Mouse (Mus musculus) stomach, embryonic 14.5 days (tissue): Measurements from ENCODE around the gene Lamtor1. TPM values are rescaled to one million over a fixed set of nuclear protein-coding genes. Genes with fewer than 3 reads are reported as not detected.

Experiments used
- ATAC-seq: fragments of 200-750 bp; cut with Nextera tagmentation; 2 replicates; pipeline ENCODE4 v1.8.0; 2017; ENCODE audit warnings: low read depth, moderate TSS enrichment; ENCODE audit not compliant: insufficient number of reproducible peaks, insufficient read depth, low FRiP score
- H3K27ac ChIP-seq: fragments of 300-500 bp; sonication (generic); 2 replicates; pipeline ENCODE4 v1.5.1; 2014; ENCODE audit warnings: mild to moderate bottlenecking, low read length, moderate library complexity, mixed read lengths
- H3K27me3 ChIP-seq: fragments of 300-500 bp; sonication (generic); 2 replicates; pipeline ENCODE4 v1.6.1; 2014; ENCODE audit warnings: low read length, control low read depth, mixed read lengths; ENCODE audit not compliant: control insufficient read depth, insufficient read depth
- H3K36me3 ChIP-seq: fragments of 300-500 bp; sonication (generic); 2 replicates; pipeline ENCODE4 v1.6.1; 2014; ENCODE audit warnings: mild to moderate bottlenecking, control low read depth, low read length, moderate library complexity, mixed read lengths; ENCODE audit not compliant: control insufficient read depth, insufficient read depth
- H3K4me1 ChIP-seq: fragments of 300-500 bp; sonication (generic); 2 replicates; pipeline ENCODE4 v1.6.1; 2014; ENCODE audit warnings: low read length, control low read depth, mixed read lengths; ENCODE audit not compliant: control insufficient read depth, insufficient read depth
- H3K4me2 ChIP-seq: fragments of 300-500 bp; sonication (generic); replicated peaks from 2 replicates; pipeline ENCODE4 v1.6.1; 2014; ENCODE audit warnings: low read depth, low read length, control low read depth
- H3K4me3 ChIP-seq: fragments of 300-500 bp; sonication (generic); 2 replicates; pipeline ENCODE4 v1.5.1; 2014; ENCODE audit warnings: low read depth, low read length, control low read depth
- H3K9ac ChIP-seq: fragments of 300-500 bp; sonication (generic); replicated peaks from 2 replicates; pipeline ENCODE4 v1.6.1; 2014; ENCODE audit warnings: low read depth, mild to moderate bottlenecking, control low read depth, low read length, moderate library complexity, mixed read lengths
- H3K9me3 ChIP-seq: fragments of 300-500 bp; sonication (generic); 2 replicates; pipeline ENCODE4 v1.6.1; 2016; ENCODE audit warnings: low read depth, low read length, control low read depth; ENCODE audit not compliant: control insufficient read depth
- WGBS: fragments of 180-500 bp; shearing (Covaris S2); extraction: QIAGEN DNeasy Blood & Tissue Kit; methylation state at CpG from one replicate; pipeline ENCODE4 v1.1.7; 2014; 5-methylcytosine and 5-hydroxymethylcytosine counted together
- polyA plus RNA-seq: library from polyadenylated mRNA; unstranded; fragments of >200 nt; fragmentation: Nextera tagmentation; extraction: Ambion mirVana; gene quantifications from 2 replicates; pipeline ENCODE4 v1.2.1, GENCODE M21; 2014

Gene Lamtor1
- polyA plus RNA-seq, 1 experiment from 2014 or later: 159 TPM

- no peak for ATAC-seq
- WGBS: 71% methylated on average over 13 of the region's 13 CpGs
- no peak overlapping the region for H3K27ac ChIP-seq
- H3K27me3 ChIP-seq: no peaks in the 10 kb centered on the region
- H3K9ac ChIP-seq: no peak overlapping the region
- no peaks in the 10 kb centered on the region for H3K9me3 ChIP-seq
- H3K4me3 ChIP-seq: no peak overlapping the region
- no peak overlapping the region for H3K4me2 ChIP-seq
- no peaks in the 10 kb centered on the region for H3K4me1 ChIP-seq
- H3K36me3 ChIP-seq: no peaks in the 10 kb centered on the region
Measured at GRCm38 (mm10) chr7:101868241-101869162, 37.2 kb upstream of the Lamtor1 start.

- ATAC-seq: no peak
- Histone ChIP-seq H3K27ac (no peak overlapping the region), H3K4me3 (no peak overlapping the region), H3K36me3 (no peaks in the 10 kb centered on the region), H3K4me1 (no peaks in the 10 kb centered on the region), H3K4me2 (no peak overlapping the region), H3K9me3 (no peaks in the 10 kb centered on the region), H3K27me3 (no peaks in the 10 kb centered on the region), H3K9ac (no peak overlapping the region)
- 73% methylated on average over 7 of the region's 7 CpGs for WGBS
Measured at GRCm38 (mm10) chr7:101869163-101869500, 36.6 kb upstream of the Lamtor1 start.

GRCm38 (mm10) chr7:101870629-101871028 lies 35.1 kb upstream of the Lamtor1 start, which contains the start of gene Folr1:
Folr1 (minus strand) TSS chr7:101870788.
- Histone ChIP-seq H3K36me3 (no peaks in the 10 kb centered on the region), H3K4me3 (no peak within 1 kb of the TSS), H3K27me3 (no peaks in the 10 kb centered on the region), H3K9ac (no peak within 1 kb of the TSS), H3K4me1 (no peaks in the 10 kb centered on the region), H3K27ac (no peak within 1 kb of the TSS), H3K4me2 (no peak within 1 kb of the TSS), H3K9me3 (no peaks in the 10 kb centered on the region)
- ATAC-seq: no peak
- WGBS: 62% methylated on average over 2 of the region's 2 CpGs

GRCm38 (mm10) chr7:101871296-101871695 lies 34.4 kb upstream of the Lamtor1 start:
- Histone ChIP-seq H3K36me3 (no peaks in the 10 kb centered on the region), H3K4me2 (no peak overlapping the region), H3K4me3 (no peak overlapping the region), H3K27ac (no peak overlapping the region), H3K9ac (no peak overlapping the region), H3K4me1 (no peaks in the 10 kb centered on the region), H3K9me3 (no peaks in the 10 kb centered on the region), H3K27me3 (no peaks in the 10 kb centered on the region)
- ATAC-seq: no peak
- WGBS: 81% methylated on average over 3 of the region's 3 CpGs

- no peak for ATAC-seq
- no peaks in the 10 kb centered on the region for H3K4me1 ChIP-seq
- H3K9ac ChIP-seq: no peak overlapping the region
- H3K36me3 ChIP-seq: no peaks in the 10 kb centered on the region
- H3K4me3 ChIP-seq: no peak overlapping the region
- WGBS: 97% methylated on average over 1 of the region's 1 CpGs
- no peaks in the 10 kb centered on the region for H3K9me3 ChIP-seq
- no peak overlapping the region for H3K4me2 ChIP-seq
- no peaks in the 10 kb centered on the region for H3K27me3 ChIP-seq
- H3K27ac ChIP-seq: no peak overlapping the region
Measured at GRCm38 (mm10) chr7:101875978-101876377, 29.7 kb upstream of the Lamtor1 start.

- Histone ChIP-seq H3K4me1 (no peaks in the 10 kb centered on the region), H3K4me3 (no peak overlapping the region), H3K4me2 (no peak overlapping the region), H3K27ac (no peak overlapping the region), H3K27me3 (no peaks in the 10 kb centered on the region), H3K9me3 (no peaks in the 10 kb centered on the region), H3K9ac (no peak overlapping the region), H3K36me3 (no peaks in the 10 kb centered on the region)
- ATAC-seq: no peak
- WGBS: 75% methylated on average over 4 of the region's 4 CpGs
Measured at GRCm38 (mm10) chr7:101880855-101881254, 24.8 kb upstream of the Lamtor1 start.

GRCm38 (mm10) chr7:101882413-101883154 lies 23.1 kb upstream of the Lamtor1 start:
- Histone ChIP-seq H3K9ac (no peak overlapping the region), H3K9me3 (no peaks in the 10 kb centered on the region), H3K4me1 (no peaks in the 10 kb centered on the region), H3K4me2 (no peak overlapping the region), H3K27ac (no peak overlapping the region), H3K27me3 (no peaks in the 10 kb centered on the region), H3K36me3 (no peaks in the 10 kb centered on the region), H3K4me3 (no peak overlapping the region)
- ATAC-seq: no peak
- WGBS: 71% methylated on average over 9 of the region's 9 CpGs

- Histone ChIP-seq H3K9me3 (no peaks in the 10 kb centered on the region), H3K9ac (no peak overlapping the region), H3K27ac (no peak overlapping the region), H3K4me2 (no peak overlapping the region), H3K27me3 (no peaks in the 10 kb centered on the region), H3K4me1 (no peaks in the 10 kb centered on the region), H3K36me3 (no peaks in the 10 kb centered on the region), H3K4me3 (no peak overlapping the region)
- WGBS: 95% methylated on average over 4 of the region's 4 CpGs
- no peak for ATAC-seq
Measured at GRCm38 (mm10) chr7:101884160-101884559, 21.5 kb upstream of the Lamtor1 start.
